Mouse (Mus musculus) ES-CJ7 (cell line): ENCODE measurements around the gene Etl4.
"Not testable (repeated sequence)": the region's sequence is repeated elsewhere in the genome, so short reads cannot be mapped to it uniquely, and the experiment has no call there.

Source experiments
- DNase-seq: peaks from one replicate; pipeline ENCODE4 v3.0.0; 2011; ENCODE audit warnings: low read depth, low spot score

Gene Etl4

DNA sequence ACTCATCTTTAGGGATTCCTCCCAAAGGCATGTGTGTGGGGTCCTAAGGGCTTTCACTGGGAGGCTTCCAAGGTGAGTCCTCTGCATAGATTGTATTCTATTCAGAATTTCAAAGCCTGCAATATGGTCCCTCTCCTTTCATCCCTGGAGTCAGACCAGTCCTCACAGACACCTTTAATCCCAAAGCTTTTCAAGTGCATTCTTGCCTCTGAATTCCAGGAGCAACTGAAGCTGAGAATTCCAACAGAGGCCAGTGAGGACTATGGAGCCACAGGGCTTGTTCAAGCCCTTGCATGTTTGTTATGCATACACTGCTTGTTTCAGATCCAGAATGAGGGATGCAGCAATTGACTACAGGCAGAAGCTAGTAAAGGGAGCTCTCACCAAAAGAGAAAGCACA is 743.5 kb downstream of the Etl4 start:
- peak; percentile 78 for DNase-seq

DNA sequence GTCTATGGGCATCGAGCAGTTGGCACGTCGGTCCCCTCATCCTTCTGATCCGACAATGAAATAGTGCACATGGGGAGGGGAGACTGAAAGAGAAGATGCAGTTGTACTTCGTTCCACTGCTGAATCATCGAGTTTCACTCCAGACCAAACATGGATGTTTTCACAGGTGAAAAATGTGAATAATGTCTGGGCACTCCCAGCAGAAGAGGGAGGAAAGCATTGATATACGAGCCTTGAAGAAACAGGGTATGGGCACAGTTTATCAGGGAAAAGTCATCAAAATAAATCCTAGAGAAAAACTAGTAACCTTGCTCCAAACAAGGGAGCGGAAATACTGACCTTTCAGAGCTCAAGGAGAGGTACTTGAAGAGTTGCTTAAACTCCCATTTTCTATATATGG is 744.5 kb downstream of the Etl4 start:
- DNase-seq = no peak

DNA sequence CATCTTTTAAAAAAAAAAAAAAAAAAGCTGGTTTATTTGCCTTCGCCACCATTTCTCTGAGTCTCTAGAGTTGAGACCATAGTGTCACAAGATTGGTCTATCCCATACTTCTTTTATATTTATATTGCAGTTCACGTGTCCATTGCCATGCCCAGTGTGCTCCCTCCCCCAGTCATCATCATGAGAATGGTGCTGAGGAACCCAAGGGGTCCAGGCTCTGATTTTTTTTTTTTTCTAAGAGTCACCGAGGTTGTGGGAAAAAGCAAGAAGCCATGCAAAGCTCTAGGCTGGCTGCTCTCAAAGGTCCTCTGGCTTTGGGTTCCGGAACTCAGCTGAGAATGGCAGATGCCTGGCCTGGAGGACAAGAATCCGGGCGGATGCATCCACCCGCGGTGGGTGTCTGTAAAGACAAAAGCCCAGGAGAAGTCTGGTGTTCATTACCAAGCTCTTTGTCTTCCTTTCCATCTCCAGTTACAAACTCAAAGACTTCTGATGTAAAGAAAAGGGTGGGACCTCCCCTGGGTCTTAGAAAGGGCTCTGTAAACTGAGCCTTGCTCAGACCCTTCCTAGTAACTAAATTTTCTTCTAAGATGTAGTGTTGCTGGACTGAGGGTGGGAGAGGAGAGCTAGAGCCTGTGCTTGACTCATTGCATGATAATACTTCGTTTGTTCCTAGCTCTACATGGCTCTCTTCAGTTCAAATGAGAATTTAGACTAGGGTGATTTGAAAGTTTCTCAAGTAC is 745.2 kb downstream of the Etl4 start:
- DNase-seq = peak; percentile 95

DNA sequence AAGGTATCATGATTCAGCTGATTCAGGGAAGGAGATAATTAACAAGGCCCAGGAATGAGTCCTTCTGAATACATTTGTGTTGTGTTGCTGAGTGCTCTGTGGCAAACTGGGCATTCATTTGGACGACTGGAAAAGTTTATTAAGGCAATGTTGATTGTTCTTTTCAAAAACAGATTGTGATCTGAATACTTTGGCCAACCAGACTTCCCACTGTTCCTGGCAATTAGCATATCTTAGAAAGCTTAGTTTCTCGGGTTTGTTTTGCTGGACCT is 745.7 kb downstream of the Etl4 start:
- no peak for DNase-seq

DNA sequence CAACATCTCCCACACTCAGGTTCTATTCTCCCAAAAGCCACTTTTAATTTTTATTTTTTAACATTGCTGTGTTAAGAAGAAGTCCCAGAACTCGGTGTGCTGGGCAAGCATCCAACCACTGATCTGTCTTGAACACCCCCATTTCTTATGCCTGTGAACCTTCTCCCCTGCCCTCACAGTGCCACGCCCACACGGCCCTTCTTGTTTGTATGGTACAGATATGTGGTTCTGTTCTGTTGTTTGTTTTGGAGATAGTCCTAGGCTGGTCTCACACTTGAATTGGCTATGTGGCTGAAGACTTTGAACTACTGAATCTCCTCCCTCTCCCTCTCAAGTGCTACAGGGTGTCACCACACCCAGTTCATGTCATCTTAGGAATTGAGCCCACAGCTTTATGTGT is 748.3 kb downstream of the Etl4 start:
- DNase-seq = no peak

DNA sequence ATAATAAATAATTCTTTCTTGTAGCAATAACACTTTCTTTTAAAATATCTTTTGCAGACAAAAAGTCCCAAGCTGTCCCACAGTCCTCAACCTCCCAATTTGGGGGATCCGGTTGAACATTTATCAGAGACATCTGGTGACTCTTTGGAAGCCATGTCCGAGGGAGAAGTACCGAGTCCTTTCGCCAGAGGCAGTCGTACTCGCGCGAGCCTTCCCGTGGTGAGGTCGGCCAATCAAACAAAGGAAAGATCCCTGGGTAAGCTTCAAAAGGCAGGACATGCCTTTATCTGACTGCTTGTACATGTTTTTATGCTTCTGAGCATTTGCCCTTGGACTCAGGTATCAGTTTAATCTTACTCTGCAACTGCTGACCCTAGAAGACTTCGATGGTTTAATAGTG is 752.3 kb downstream of the Etl4 start:
- DNase-seq = peak; percentile 43

DNA sequence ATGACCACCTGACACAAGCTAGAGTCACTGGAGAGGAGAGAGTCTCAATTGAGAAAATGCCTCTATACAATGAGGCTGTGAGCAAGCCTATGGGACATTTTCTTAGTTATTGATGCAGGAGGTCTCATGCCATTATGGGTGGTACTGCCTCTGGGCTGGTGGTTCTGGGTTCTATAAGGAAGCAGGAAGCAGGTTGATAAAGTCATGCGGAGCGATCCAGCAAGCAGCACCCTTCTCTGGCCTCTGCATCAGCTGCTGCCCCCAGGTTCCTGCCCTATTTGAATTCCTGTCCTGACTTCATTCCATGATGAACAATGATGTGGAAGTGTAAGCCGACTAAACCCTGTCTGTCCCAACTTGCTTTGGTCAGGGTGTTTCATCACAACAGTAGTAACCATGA is 753.1 kb downstream of the Etl4 start:
- no peak for DNase-seq

DNA sequence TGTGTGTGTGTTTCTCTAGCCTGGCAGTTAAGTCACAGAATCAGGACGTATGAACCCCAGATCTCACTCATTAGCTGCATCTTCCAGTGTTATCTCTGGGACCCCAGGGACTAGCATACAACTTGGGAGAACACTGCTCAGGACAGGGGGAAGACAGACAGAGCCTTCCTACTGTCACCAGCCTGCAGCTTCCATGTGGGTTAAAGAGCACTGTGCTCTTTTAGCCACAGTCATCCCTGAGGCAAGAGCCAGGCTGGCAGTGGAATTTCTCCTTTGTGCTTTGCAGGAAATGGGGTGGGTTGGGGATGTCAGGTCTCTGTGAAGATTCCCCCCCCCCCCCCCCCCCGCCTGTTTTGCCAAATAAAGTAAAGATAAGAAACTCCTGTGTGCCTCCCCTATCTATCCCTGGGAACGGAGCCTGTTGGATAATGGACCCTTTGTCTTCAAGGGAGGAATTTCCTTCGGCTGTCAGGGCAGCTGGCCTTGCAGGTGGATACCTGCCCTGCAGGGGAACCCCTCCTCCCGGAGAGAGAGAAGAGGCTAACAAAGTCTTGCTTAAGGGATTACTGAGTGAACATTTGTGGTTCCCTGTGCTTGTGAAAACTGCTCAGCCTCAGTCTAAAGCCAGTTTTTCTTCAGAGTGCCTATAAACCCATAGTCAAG is 755.9 kb downstream of the Etl4 start:
- peak; percentile 79 for DNase-seq

DNA sequence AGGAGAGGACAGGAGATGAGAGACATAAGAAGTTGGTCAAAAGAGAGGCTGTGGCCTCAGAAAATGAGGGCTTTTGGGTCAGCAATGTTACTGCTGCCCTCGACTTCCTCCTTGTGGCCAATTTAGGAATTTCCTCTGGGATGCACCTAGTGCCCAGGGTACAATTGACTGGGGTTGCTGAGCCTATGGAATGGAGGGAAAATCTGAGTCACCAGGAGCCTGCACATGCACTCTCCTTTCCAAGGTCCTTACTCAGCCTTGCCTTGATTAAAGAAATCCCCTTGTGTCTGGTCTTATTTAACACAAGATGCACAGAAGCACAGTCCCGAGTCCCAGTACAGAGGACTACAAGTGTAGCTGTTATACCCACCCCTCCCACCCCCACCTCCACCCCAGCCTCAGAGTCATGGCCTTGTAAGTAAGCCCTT is 756.5 kb downstream of the Etl4 start:
- DNase-seq = peak; percentile 92

DNA sequence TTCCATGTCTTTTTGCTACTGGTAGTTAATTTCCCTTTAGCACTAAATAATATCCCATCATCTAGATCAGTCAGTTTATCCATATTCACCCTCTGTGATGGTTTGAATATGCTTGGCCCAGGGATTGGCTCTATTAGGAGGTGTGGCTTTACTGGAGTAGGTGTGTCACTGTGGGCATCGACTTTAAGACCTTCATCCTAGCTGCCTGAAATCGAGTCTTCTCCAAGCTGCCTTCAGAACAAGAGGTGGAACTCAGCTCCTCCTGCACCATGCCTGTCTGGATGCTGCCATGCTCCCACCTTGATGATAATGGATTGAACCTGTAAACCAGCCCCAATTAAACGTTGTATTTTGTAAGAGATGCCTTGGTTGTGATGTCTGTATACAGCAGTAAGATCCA is 758.3 kb downstream of the Etl4 start:
- peak; percentile 92 for DNase-seq

DNA sequence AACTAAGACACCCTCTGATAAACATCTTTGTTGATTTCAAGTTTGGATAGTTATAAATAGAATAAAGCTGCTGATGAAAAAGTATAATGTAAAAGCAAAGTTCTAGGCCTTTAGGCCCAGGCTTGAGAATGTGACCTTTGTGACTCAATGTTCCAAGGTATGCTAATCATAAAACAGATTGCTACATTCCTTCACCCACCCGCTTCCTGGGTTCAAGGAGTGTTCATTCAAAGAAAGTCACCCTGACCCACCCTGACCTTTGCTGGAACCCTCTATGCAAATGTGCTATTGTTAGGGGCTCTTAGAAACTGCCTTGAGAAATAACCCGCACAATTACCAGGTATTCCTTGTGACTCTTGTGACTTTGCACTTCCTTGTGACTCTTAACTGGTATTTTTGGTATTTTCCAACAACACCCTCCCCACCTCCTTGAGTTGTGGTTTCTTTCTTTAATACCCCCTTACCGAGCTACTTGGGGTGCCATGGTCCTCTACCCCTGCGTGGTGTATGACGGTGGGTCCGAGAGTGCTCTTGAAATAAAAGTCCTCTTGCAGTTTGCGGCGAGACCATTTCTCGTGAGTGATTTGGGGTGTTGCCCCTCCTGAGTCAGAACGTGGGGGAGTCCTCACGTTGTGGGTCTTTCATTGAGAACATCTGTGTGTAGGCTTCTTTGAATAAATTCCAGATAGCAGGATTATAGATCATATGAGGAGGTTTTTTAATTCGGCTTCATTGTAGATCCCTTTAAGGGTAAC is 758.9 kb downstream of the Etl4 start:
- peak; percentile 92 for DNase-seq

DNA sequence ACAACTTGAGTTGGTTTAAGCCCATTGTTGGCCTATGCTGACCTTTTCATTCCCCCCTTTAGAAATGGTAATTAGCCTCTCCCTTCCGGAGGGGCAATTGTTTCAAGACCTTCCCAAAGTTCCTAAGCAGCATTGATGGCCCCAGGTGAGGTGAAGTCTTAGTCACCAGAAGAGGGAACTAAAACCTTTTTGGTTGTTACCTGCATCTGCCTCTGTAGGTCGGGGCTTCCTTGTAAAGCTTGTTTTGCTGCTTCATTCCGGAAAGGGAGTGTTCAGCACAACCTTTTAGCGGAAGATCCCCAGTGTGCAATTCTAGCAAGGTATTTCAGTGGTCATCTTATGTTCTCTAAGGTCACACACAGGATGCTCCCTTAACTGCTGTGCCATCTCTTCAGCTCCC is 759.8 kb downstream of the Etl4 start:
- peak; percentile 98 for DNase-seq

DNA sequence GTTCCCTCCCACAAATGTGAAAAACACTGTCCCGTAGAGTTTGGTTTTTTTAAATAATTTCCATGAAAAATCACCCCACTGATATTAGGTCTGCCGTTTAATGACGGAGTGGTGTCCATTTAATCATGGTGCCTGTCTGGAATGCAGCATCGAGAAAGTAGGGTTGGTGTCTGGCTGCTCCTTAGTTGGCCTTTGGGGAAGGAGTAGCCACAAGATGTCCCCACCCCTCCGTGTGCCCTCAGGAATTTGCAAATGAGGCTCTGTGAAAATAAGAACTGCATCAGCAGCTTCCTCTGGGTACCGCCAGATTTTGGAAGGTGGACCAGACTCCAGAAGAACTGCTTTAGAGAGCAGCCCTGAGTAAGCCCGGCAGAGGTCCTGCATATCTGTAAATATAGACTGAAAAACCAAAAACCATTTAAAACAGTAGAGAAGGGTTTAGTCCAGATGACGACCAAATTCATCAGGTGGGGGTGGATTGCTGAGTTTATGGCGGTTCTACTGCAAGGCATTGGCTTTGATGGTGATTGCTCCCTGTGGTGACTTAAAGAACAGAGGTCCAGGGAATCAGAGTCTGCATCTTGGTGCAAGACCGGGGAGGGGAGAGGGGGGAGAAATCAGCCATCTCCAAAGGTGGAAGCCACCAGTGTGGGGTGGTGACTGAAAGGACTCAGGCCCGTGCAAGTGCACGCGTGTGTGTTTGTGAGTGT is 762.1 kb downstream of the Etl4 start:
- DNase-seq = peak; percentile 84

DNA sequence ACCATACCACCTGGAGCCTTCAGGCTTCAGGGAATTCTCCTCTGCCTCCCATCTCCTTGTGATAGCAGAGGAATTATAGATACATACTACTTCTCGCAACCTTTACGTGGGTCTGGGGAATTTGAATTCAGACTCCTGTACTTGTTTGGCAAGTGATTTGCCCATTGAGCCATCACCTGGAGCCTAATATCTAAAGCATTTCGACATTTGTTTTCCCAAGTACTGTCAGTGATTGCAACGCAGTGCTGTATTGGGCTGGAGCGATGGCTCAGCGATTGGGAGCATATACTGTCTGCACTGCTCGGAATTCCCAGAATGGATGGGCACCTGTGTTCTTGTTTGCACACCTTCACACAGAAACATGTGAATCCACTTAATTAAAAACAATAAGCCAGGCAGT is 762.7 kb downstream of the Etl4 start:
- DNase-seq = no peak

DNA sequence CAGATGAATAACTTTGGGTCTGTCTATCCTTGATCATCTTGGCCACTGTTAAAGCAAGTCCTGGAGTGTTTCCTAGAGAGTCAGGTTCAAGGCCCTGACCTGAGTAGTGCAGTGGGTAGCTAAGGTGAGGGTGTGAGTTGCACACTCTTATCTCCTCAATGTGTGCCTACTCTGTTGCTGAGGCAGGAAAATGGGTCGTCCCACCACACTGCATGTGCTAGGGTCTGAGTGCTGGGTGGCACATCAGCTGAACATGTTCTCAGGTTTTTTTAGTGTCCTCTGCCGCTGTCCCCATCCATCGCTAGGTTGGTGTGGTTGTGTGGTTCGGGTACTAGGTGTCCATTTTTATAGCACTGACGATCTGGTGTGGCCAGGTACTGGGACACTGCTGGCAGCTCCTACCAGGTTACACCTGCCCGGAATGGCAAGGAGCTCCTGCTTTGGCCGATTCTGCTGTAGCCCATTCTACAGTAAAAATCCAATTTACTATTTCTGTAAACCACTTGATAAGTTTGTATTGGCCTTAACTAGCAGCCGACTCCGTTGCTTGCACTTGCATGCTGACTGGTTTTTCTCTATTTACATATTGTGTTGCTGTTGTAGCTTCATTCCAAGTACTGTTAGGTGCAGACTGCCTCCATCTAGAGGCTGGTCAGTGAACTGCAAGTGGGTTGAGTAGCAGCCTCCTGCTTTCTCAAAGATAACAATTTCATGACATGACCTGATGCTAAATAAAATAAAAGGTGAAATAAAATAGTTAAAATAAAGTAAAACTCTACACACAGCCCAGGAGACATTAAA is 763.4 kb downstream of the Etl4 start:
- peak; percentile 88 for DNase-seq

DNA sequence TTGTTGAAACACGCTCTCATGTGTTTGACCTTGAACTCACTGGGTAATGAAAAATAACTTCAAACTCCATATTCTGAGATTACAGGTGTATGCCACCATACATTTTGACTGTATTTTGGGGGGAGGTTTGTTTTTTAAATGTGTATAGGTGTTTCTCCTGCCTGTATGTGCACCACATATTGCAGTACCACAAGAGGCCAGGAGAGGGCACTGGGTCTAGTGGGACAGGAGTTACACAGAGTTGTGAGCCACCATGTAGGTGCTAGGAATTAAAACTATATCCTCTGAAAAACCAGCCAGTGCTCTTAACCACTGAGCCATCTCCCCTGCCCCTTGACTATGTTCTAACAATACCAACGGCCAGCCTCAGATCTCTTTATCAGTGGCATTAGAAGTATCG is 766.8 kb downstream of the Etl4 start:
- peak; percentile 82 for DNase-seq

DNA sequence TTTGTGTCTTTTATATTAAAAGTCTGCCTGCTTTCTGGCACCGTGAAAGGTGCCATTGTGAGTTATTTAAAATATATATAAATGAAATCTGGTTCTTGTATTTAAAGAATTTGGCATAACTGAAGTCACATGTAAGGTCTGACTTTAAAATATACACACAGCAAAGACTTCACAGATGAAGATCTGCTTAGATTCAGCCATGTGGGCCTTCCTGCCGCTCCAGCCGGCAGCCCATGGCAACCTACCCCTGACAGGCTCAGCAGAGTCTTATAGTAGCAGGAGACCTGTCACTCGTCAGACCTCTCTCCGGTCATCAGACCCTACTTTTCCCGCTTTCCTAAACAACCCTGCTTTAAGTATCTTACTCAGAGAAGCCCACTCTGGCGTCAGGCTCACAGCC is 769.2 kb downstream of the Etl4 start:
- DNase-seq = no peak

DNA sequence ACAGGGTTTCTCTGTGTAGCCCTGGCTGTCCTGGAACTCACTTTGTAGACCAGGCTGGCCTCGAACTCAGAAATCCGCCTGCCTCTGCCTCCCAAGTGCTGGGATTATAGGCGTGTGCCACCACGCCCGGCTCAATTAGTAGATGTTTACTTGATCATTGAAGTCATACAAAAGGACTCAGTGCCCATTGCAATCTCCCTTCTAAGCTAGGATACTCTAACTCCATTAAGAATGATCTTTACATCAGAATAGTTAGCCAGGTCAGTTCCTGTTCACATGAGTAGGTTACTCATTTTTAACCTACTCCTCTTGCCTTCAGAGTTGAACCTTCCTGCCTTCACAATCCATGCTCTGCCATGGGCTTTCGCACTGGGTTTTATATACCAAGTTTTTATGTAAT is 772.6 kb downstream of the Etl4 start:
- not testable (repeated sequence) for DNase-seq

DNA sequence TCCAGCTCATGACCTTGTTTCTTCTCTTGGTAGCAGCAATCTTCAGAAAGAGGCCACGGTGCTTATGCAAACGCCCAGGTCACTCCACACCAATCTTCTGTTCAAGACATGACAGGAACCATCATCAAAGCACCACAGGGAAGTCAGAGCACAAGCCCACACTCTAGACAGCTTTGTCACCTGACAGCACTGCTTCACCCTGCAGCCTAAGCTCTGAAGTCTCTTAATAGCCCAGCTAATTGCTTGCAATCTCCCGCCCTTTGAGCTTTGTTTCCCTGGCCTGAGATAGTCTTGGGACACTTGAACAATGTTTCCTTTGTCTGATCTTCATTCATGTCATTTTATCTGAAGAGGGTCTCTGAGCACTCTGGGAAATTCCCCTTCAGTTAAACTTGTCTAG is 779.8 kb downstream of the Etl4 start:
- peak; percentile 75 for DNase-seq

DNA sequence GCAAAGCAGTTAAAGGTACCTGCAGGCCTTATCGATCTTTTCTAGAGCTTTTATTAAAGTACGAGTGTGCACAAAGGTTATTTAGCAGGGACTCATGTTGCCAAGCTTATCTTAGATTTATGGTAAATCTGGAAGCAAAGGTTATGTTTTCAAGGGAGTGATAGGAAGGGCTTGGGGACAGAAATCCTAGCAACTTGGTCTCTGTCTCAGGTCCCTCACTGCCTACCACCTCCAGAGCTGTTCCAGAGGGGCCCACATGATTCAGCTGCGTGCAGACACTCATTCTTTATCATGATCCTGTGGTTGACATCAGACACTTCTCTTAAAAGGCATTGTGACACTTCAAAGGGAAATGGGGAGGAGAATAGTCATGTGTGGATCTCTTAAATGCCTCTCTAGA is 783.3 kb downstream of the Etl4 start:
- DNase-seq = no peak

DNA sequence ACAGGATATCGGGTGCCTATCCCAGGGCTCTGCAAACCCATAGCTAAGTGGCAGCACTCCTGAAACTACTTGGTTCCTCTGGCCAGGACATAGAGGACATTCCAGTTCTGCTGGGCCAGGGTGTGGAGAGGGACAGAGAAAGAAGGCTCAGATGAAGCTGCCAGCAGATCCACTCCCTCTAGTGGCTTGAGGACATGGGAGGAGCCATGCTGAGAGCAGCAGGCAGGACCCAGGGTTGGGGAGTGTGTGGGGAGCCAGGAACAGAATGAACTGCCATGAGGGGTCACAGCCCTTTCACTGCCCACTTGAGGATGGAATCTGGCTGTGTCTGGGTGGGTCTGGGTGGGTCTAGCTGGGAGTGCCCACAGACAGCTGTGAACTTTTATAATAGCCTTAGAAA is 784.2 kb downstream of the Etl4 start:
- DNase-seq = peak; percentile 84

DNA sequence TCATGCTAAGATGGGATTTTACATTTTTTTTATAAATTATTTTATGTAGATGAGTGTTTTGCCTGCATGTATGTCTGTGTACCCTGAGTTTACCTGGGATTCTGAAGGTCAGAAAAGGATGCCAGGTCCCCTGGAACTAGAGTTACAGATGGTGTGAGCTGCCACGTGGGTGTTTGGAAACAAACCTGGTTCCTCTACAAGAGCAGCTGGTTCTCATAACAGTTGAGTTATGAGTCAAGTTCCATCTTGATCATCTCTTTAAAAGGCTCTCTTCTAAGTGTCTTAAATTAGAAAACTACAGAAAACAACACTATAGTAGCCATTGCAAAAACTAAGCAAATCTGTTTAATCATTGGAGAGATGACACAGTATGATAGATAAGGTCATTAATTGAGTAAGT is 788.1 kb downstream of the Etl4 start:
- DNase-seq = no peak
